Mouse (Mus musculus) liver, embryonic 14.5 days (tissue): ENCODE data around the gene Dnah3. TPM values are rescaled to one million over a fixed set of nuclear protein-coding genes. Genes with fewer than 3 reads are reported as not detected.

Experiments used
- ATAC-seq: fragments of 200-750 bp; cut with Nextera tagmentation; 2 replicates; pipeline ENCODE4 v1.8.0; 2017; ENCODE audit warnings: moderate number of reproducible peaks, mild to moderate bottlenecking, moderate library complexity; ENCODE audit not compliant: insufficient read depth
- DNase-seq, 3 experiments: peaks; one replicate each; pipeline ENCODE4 v3.0.0-alpha.2; 2012 to 2013; ENCODE audit warnings: low read depth in 3 of 3, low spot score in 3 of 3
- H3K27ac ChIP-seq: fragments of 300-500 bp; sonication (generic); 2 replicates; pipeline ENCODE4 v1.5.1; 2014; ENCODE audit warnings: moderate library complexity, mild to moderate bottlenecking, control low read depth, inconsistent platforms
- H3K27me3 ChIP-seq: fragments of 300-500 bp; sonication (generic); 2 replicates; pipeline ENCODE4 v1.6.1; 2014; ENCODE audit warnings: mild to moderate bottlenecking, low read length, moderate library complexity; ENCODE audit not compliant: control insufficient read depth, insufficient read depth
- H3K36me3 ChIP-seq: fragments of 300-500 bp; sonication (generic); replicated peaks from 2 replicates; pipeline ENCODE4 v1.6.1; 2014; ENCODE audit warnings: low read depth; ENCODE audit not compliant: control insufficient read depth, insufficient read depth
- H3K4me1 ChIP-seq, 2 experiments: fragments of 200-500 bp in 1 of 2; fragments of 300-500 bp in 1 of 2; sonication (generic) in 1 of 2; replicated peaks; 2 replicates each; pipeline ENCODE4 v1.6.1; 2012 to 2014; ENCODE audit warnings: antibody characterized with exemption in 1 of 2, inconsistent platforms in 1 of 2, low read length in 1 of 2; ENCODE audit not compliant: control insufficient read depth in 2 of 2, insufficient read depth in 2 of 2
- H3K4me2 ChIP-seq: fragments of 300-500 bp; sonication (generic); 2 replicates; pipeline ENCODE4 v1.6.1; 2014; ENCODE audit warnings: low read depth, mild to moderate bottlenecking, control low read depth, moderate library complexity
- H3K4me3 ChIP-seq, 2 experiments: fragments of 200-500 bp in 1 of 2; fragments of 300-500 bp in 1 of 2; sonication (generic) in 1 of 2; 2 replicates each; pipeline ENCODE4 v1.5.1; 2012 to 2014; ENCODE audit warnings: low read depth in 2 of 2, low read length in 2 of 2, mild to moderate bottlenecking in 2 of 2, control low read depth in 1 of 2, inconsistent platforms in 1 of 2, moderate library complexity in 1 of 2; ENCODE audit not compliant: insufficient read depth in 1 of 2
- H3K9ac ChIP-seq: fragments of 300-500 bp; sonication (generic); replicated peaks from 2 replicates; pipeline ENCODE4 v1.6.1; 2014; ENCODE audit warnings: mild to moderate bottlenecking, control low read depth, moderate library complexity
- H3K9me3 ChIP-seq: fragments of 300-500 bp; sonication (generic); 2 replicates; pipeline ENCODE4 v1.6.1; 2016; ENCODE audit warnings: low read length, mixed read lengths; ENCODE audit not compliant: control insufficient read depth
- CTCF ChIP-seq: IDR thresholded peaks from 2 replicates; pipeline ENCODE4 v1.5.1; 2016; ENCODE audit warnings: antibody characterized with exemption, low read depth, control low read depth
- EP300 ChIP-seq: IDR thresholded peaks from 2 replicates; pipeline ENCODE4 v1.6.1; 2016; ENCODE audit warnings: antibody characterized with exemption, low read depth
- WGBS: fragments of 180-500 bp; shearing (Covaris S2); extraction: QIAGEN DNeasy Blood & Tissue Kit; methylation state at CpG from one replicate; pipeline ENCODE4 v1.1.7; 2014; ENCODE audit not compliant: insufficient replicate concordance; 5-methylcytosine and 5-hydroxymethylcytosine counted together
- polyA plus RNA-seq, 2 experiments: library from polyadenylated mRNA; depleted of rRNA in 1 of 2; stranded (reverse) in 1 of 2; unstranded in 1 of 2; fragments of >200 nt; fragmentation: Nextera tagmentation in 1 of 2; extraction: Ambion mirVana in 1 of 2; gene quantifications; 2 replicates each; pipeline versions ENCODE4 v1.2.1 to v1.2.3; 2012 to 2014

The Dnah3 gene
- polyA plus RNA-seq, 2 experiments = not detected

- whole genome bisulfite sequencing = 42% methylated on average over 5 of the region's 5 CpGs
- Histone ChIP-seq H3K9ac (no peak overlapping the region), H3K4me1 (no peaks in the 10 kb centered on the region), H3K27me3 (no peaks in the 10 kb centered on the region), H3K9me3 (no peaks in the 10 kb centered on the region), H3K4me2 (no peak overlapping the region), H3K36me3 (no peaks in the 10 kb centered on the region), H3K4me3 (no peak overlapping the region), H3K27ac (no peak overlapping the region)
- TF ChIP-seq CTCF (no peak), EP300 (no peak)
- DNase-seq = no peak
- ATAC-seq = no peak
Measured at GRCm38 (mm10) chr7:119974214-119974613, 120.9 kb downstream of the Dnah3 start.

GRCm38 (mm10) chr7:119969320-119969719 is 125.8 kb downstream of the Dnah3 start:
- DNase-seq (no peak), ATAC-seq (no peak)
- no peak overlapping the region for H3K27ac ChIP-seq
- H3K4me2 ChIP-seq = no peak overlapping the region
- H3K4me3 ChIP-seq = no peak overlapping the region
- H3K36me3 ChIP-seq = no peaks in the 10 kb centered on the region
- TF ChIP-seq EP300 = no peak
- no peak overlapping the region for H3K9ac ChIP-seq
- H3K27me3 ChIP-seq = no peaks in the 10 kb centered on the region
- no peaks in the 10 kb centered on the region for H3K9me3 ChIP-seq
- 46% methylated on average over 2 of the region's 2 CpGs for WGBS
- H3K4me1 ChIP-seq = no peaks in the 10 kb centered on the region

GRCm38 (mm10) chr7:119965651-119966395 is 129.3 kb downstream of the Dnah3 start:
- no peak overlapping the region for H3K27ac ChIP-seq
- no peak overlapping the region for H3K4me2 ChIP-seq
- H3K36me3 ChIP-seq = no peaks in the 10 kb centered on the region
- H3K9me3 ChIP-seq = no peaks in the 10 kb centered on the region
- H3K4me1 ChIP-seq = no peaks in the 10 kb centered on the region
- no peak overlapping the region for H3K4me3 ChIP-seq
- DNase-seq (no peak), ATAC-seq (no peak)
- no peaks in the 10 kb centered on the region for H3K27me3 ChIP-seq
- TF ChIP-seq EP300 (no peak), CTCF (no peak)
- no peak overlapping the region for H3K9ac ChIP-seq
- 59% methylated on average over 9 of the region's 9 CpGs for WGBS

GRCm38 (mm10) chr7:119965205-119965604 is 129.9 kb downstream of the Dnah3 start:
- no peaks in the 10 kb centered on the region for H3K4me1 ChIP-seq
- no peak overlapping the region for H3K9ac ChIP-seq
- no peaks in the 10 kb centered on the region for H3K36me3 ChIP-seq
- H3K4me2 ChIP-seq = no peak overlapping the region
- no peaks in the 10 kb centered on the region for H3K9me3 ChIP-seq
- TF ChIP-seq CTCF (no peak), EP300 (no peak)
- H3K4me3 ChIP-seq = no peak overlapping the region
- 69% methylated on average over 4 of the region's 4 CpGs for WGBS
- no peak overlapping the region for H3K27ac ChIP-seq
- DNase-seq (no peak), ATAC-seq (no peak)
- no peaks in the 10 kb centered on the region for H3K27me3 ChIP-seq

- Histone ChIP-seq H3K9ac (no peak overlapping the region), H3K36me3 (no peaks in the 10 kb centered on the region), H3K27me3 (no peaks in the 10 kb centered on the region), H3K4me1 (no peaks in the 10 kb centered on the region), H3K4me2 (no peak overlapping the region), H3K27ac (no peak overlapping the region), H3K4me3 (no peak overlapping the region), H3K9me3 (no peaks in the 10 kb centered on the region)
- ATAC-seq (no peak), DNase-seq (no peak)
- WGBS = 43% methylated on average over 2 of the region's 2 CpGs
- TF ChIP-seq EP300 = no peak
Measured at GRCm38 (mm10) chr7:119961107-119961506, 134.0 kb downstream of the Dnah3 start.
